Mouse (Mus musculus): ENCODE results near the gene Olfr1441. TPM values are rescaled to one million over a fixed set of nuclear protein-coding genes. Genes with fewer than 3 reads are reported as not detected.

The Olfr1441 gene
- not detected in 2 replicates for polyA plus RNA-seq (2015; fragmentation: Nextera tagmentation; extraction: Ambion mirVana)

DNA sequence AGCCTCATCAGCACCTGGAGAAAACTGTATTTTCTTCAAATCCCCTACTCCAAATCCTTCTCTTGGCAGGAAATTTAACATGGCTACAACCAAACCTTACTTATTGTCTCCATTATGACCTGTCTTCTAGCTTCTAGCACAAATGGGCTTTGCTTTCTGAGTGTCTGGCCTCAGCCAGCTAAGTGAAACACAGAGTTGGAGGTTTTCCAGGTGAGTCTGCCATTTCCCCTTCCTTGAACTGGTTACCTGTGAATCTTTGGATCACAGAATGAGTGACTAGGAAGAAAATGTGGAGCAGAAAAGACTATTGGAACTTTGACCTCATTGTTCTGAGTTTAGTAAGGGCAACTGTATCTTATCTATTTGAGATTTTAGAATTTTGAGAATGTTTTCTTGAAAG lies at the start of gene Olfr1441:
Gene Olfr1441 (plus strand): TSS at position 73 of the 400 bp plus-strand sequence.
- H3K27ac ChIP-seq, result no peak within 1 kb of the TSS
- no peaks in the 10 kb centered on the region for H3K4me1 ChIP-seq (replicated peaks)
- no peaks in the 10 kb centered on the region for H3K27me3 ChIP-seq
- H3K9me3 ChIP-seq (replicated peaks), result no peaks in the 10 kb centered on the region
- no peak within 1 kb of the TSS for H3K4me2 ChIP-seq
- DNase-seq (no peak), ATAC-seq (ENCODE audit: low read depth) (no peak)
- no peak within 1 kb of the TSS for H3K9ac ChIP-seq
- H3K36me3 ChIP-seq, result no peaks in the 10 kb centered on the region
- H3K4me3 ChIP-seq (replicated peaks), result no peak within 1 kb of the TSS

GRCm38 (mm10) chr19:12373004-12373403 lies 44.2 kb upstream of the Olfr1441 start:
- Histone ChIP-seq H3K4me1 (replicated peaks) (no peaks in the 10 kb centered on the region), H3K27ac (no peak overlapping the region), H3K9me3 (replicated peaks) (no peaks in the 10 kb centered on the region), H3K4me3 (replicated peaks) (no peak overlapping the region), H3K27me3 (no peaks in the 10 kb centered on the region), H3K9ac (no peak overlapping the region), H3K4me2 (no peak overlapping the region), H3K36me3 (no peaks in the 10 kb centered on the region)
- DNase-seq (no peak), ATAC-seq (ENCODE audit: low read depth) (no peak)
- 47% methylated on average over 3 of the region's 3 CpGs for WGBS (ENCODE audit: insufficient replicate concordance)

- no peak for ATAC-seq (ENCODE audit: low read depth)
- H3K9ac ChIP-seq, result no peak overlapping the region
- no peaks in the 10 kb centered on the region for H3K27me3 ChIP-seq
- H3K4me3 ChIP-seq (replicated peaks), result no peak overlapping the region
- no peak overlapping the region for H3K4me2 ChIP-seq
- no peaks in the 10 kb centered on the region for H3K4me1 ChIP-seq (replicated peaks)
- WGBS (ENCODE audit: insufficient replicate concordance), result 45% methylated on average over 2 of the region's 2 CpGs
- no peaks in the 10 kb centered on the region for H3K36me3 ChIP-seq
- no peak for DNase-seq
- H3K9me3 ChIP-seq (replicated peaks), result no peaks in the 10 kb centered on the region
- no peak overlapping the region for H3K27ac ChIP-seq
Observed at GRCm38 (mm10) chr19:12374465-12375025, 42.7 kb upstream of the Olfr1441 start.

GRCm38 (mm10) chr19:12386979-12387378 lies 30.3 kb upstream of the Olfr1441 start, which contains the start of gene Olfr1440:
TSS of gene Olfr1440 (plus strand) at chr19:12387279.
- DNase-seq (no peak), ATAC-seq (ENCODE audit: low read depth) (no peak)
- Histone ChIP-seq H3K9ac (no peak within 1 kb of the TSS), H3K36me3 (no peaks in the 10 kb centered on the region), H3K4me1 (replicated peaks) (no peaks in the 10 kb centered on the region), H3K4me2 (no peak within 1 kb of the TSS), H3K27ac (no peak within 1 kb of the TSS), H3K27me3 (no peaks in the 10 kb centered on the region), H3K4me3 (replicated peaks) (no peak within 1 kb of the TSS), H3K9me3 (replicated peaks) (no peaks in the 10 kb centered on the region)
- WGBS (ENCODE audit: insufficient replicate concordance), result 50% methylated on average over 2 of the region's 2 CpGs

GRCm38 (mm10) chr19:12413737-12414136 lies 3.5 kb upstream of the Olfr1441 start:
- Histone ChIP-seq H3K4me1 (replicated peaks) (no peaks in the 10 kb centered on the region), H3K9ac (no peak overlapping the region), H3K27ac (no peak overlapping the region), H3K9me3 (replicated peaks) (no peaks in the 10 kb centered on the region), H3K4me3 (replicated peaks) (no peak overlapping the region), H3K4me2 (no peak overlapping the region), H3K27me3 (no peaks in the 10 kb centered on the region), H3K36me3 (no peaks in the 10 kb centered on the region)
- DNase-seq, result no peak
- no peak for ATAC-seq (ENCODE audit: low read depth)

DNA sequence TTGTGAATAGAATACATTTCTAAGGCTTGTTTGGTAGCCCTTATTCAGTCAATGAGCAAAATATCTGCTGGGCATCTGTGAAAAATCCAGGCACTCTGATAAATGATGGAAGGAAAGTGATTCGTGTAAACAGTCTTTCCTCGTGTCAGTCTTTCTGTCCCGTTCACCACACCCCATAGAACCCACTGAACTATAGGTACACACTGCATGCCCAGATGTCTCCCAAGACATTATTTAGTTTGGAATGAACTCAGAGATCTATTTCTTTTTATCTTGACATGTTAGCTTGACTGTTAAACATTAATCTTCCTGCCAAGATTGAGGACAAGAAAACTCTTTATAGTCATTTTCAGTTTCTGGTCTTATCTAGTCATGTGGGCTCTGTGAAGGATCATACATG lies 1.1 kb downstream of the Olfr1441 start:
- Histone ChIP-seq H3K36me3 (no peaks in the 10 kb centered on the region), H3K27me3 (no peaks in the 10 kb centered on the region), H3K4me3 (replicated peaks) (no peak overlapping the region), H3K9ac (no peak overlapping the region), H3K27ac (no peak overlapping the region), H3K4me2 (no peak overlapping the region), H3K9me3 (replicated peaks) (no peaks in the 10 kb centered on the region), H3K4me1 (replicated peaks) (no peaks in the 10 kb centered on the region)
- DNase-seq (no peak), ATAC-seq (ENCODE audit: low read depth) (no peak)
- WGBS (ENCODE audit: insufficient replicate concordance), result 68% methylated on average over 3 of the region's 3 CpGs

DNA sequence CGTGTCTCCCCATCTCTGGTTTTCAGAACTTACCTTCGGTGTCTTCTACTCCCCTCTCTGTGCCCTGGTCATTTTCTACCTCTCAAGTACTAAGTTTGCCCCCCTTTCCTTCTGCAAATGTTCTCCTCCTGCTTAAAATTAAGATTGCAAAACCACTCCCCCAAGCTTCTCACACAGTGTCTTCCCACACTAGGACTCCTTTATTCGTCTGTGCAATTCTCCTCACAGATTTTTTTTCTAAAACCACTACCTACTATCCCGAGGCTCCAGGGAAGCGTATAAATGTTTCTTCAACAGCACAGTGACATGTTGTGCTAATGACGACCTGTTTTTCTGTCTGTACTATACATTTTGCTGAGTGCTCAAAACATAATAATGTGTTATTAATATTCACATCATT lies 3.3 kb downstream of the Olfr1441 start:
- ATAC-seq (ENCODE audit: low read depth), result no peak
- H3K36me3 ChIP-seq, result no peaks in the 10 kb centered on the region

DNA sequence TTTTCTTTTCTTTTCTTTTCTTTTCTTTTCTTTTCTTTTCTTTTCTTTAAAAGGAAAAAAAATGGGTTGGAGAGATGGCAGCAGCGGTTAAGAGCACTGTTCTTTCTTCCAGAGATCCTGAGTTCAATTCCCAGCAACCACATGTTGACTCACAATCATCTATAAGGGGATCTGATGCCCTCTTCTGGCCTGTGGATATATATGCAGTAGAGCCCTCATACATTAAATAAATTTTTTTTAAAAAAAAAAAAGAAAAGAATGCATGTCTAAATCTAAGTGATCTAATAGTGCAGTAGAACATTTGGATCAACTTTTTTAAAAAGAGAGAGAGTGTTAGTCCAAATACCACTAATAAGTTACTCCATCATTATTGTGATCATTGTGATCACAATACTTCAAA lies 4.4 kb downstream of the Olfr1441 start:
- Histone ChIP-seq H3K4me1 (replicated peaks) (no peaks in the 10 kb centered on the region), H3K36me3 (no peaks in the 10 kb centered on the region), H3K27ac (no peak overlapping the region), H3K27me3 (no peaks in the 10 kb centered on the region), H3K4me2 (no peak overlapping the region), H3K4me3 (replicated peaks) (no peak overlapping the region), H3K9me3 (replicated peaks) (no peaks in the 10 kb centered on the region), H3K9ac (no peak overlapping the region)
- 50% methylated on average over 1 of the region's 1 CpGs for WGBS (ENCODE audit: insufficient replicate concordance)
- ATAC-seq (ENCODE audit: low read depth), result no peak
- DNase-seq, result no peak

More for the DNA sequence above, 3.3 kb downstream of the Olfr1441 start:
- Histone ChIP-seq H3K9ac (no peak overlapping the region), H3K9me3 (replicated peaks) (no peaks in the 10 kb centered on the region), H3K4me3 (replicated peaks) (no peak overlapping the region), H3K4me1 (replicated peaks) (no peaks in the 10 kb centered on the region), H3K4me2 (no peak overlapping the region), H3K27me3 (no peaks in the 10 kb centered on the region), H3K27ac (no peak overlapping the region)
- WGBS (ENCODE audit: insufficient replicate concordance), result 58% methylated on average over 6 of the region's 6 CpGs
- no peak for DNase-seq

DNA sequence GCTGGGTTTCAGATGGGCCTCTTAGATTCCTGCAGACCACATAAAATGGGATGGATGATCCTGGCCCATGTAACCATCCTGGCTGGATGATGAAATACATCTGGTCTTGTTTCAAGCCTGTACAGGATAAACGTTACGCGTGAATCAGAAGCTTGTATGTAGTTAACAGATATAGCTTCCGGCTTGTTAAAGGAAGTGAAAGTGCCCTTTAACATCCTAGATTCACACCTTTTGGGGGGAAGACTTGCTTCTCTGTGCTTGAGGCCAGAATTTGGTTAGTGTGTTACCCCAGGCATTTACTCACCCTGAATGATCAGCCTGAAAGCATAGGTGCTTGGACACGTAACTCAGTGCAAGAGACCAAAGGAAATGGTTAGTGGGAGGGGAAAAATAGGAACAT lies 9.9 kb downstream of the Olfr1441 start:
- ATAC-seq (ENCODE audit: low read depth), result no peak

DNA sequence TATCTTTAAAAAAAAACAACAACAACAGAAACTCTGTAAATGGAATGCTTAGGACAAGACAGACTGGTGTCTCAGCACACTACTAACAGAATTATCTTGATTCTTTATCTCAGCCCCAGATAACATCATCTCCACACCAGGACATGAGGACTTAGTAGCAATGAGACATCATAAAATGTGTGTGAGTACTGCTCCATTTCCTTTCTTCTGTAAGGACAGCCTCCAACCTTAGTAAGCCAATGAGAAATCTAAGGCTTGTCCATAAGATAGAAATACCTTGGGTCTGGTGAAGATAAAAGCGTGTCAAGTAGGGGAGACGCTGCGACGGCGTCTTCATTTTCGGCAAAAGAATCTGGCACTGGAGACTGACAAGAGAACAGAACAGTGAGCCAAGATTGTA lies 10.4 kb downstream of the Olfr1441 start, which contains the start of gene Pfpl:
Gene Pfpl (plus strand): TSS at position 301 of the 400 bp plus-strand sequence.
- no peaks in the 10 kb centered on the region for H3K9me3 ChIP-seq (replicated peaks)
- H3K27me3 ChIP-seq, result no peaks in the 10 kb centered on the region
- DNase-seq, result no peak
- no peaks in the 10 kb centered on the region for H3K4me1 ChIP-seq (replicated peaks)
- ATAC-seq (ENCODE audit: low read depth), result no peak
- 81% methylated on average over 6 of the region's 6 CpGs for WGBS (ENCODE audit: insufficient replicate concordance)
- no peak within 1 kb of the TSS for H3K4me2 ChIP-seq
- no peak within 1 kb of the TSS for H3K9ac ChIP-seq
- H3K27ac ChIP-seq, result no peak within 1 kb of the TSS
- H3K36me3 ChIP-seq, result no peaks in the 10 kb centered on the region
- no peak within 1 kb of the TSS for H3K4me3 ChIP-seq (replicated peaks)

More for the DNA sequence above, 9.9 kb downstream of the Olfr1441 start:
- no peak for DNase-seq
- H3K36me3 ChIP-seq, result no peaks in the 10 kb centered on the region
- WGBS (ENCODE audit: insufficient replicate concordance), result 68% methylated on average over 5 of the region's 5 CpGs
- H3K9ac ChIP-seq, result no peak overlapping the region
- H3K27ac ChIP-seq, result no peak overlapping the region
- no peak overlapping the region for H3K4me2 ChIP-seq
- H3K9me3 ChIP-seq (replicated peaks), result no peaks in the 10 kb centered on the region
- no peaks in the 10 kb centered on the region for H3K27me3 ChIP-seq
- H3K4me3 ChIP-seq (replicated peaks), result no peak overlapping the region
- H3K4me1 ChIP-seq (replicated peaks), result no peaks in the 10 kb centered on the region

DNA sequence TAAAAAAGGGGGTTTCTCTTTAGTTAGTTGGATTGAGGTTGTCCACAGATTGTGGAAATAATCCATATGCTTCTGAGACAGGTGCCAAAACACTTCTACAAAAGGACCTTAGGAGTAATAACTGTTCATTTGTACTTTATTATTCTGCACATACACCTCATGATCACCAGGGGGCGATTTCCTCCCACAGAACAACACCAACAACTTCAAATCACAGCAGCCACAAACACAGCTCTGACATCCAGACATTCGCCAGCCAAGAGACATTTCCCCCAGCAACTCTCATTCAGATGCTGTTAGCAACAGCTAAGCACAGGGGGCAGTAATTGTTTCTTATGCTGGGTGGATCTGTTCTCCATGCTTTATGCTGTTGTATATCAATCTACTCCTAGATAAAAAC lies 15.8 kb downstream of the Olfr1441 start:
- H3K9ac ChIP-seq, result no peak overlapping the region
- H3K27ac ChIP-seq, result no peak overlapping the region
- H3K9me3 ChIP-seq (replicated peaks), result no peaks in the 10 kb centered on the region
- H3K4me3 ChIP-seq (replicated peaks), result no peak overlapping the region
- no peaks in the 10 kb centered on the region for H3K27me3 ChIP-seq
- WGBS (ENCODE audit: insufficient replicate concordance), result 3% methylated on average over 2 of the region's 2 CpGs
- DNase-seq (no peak), ATAC-seq (ENCODE audit: low read depth) (no peak)
- no peak overlapping the region for H3K4me2 ChIP-seq
- no peaks in the 10 kb centered on the region for H3K4me1 ChIP-seq (replicated peaks)
- H3K36me3 ChIP-seq, result no peaks in the 10 kb centered on the region

DNA sequence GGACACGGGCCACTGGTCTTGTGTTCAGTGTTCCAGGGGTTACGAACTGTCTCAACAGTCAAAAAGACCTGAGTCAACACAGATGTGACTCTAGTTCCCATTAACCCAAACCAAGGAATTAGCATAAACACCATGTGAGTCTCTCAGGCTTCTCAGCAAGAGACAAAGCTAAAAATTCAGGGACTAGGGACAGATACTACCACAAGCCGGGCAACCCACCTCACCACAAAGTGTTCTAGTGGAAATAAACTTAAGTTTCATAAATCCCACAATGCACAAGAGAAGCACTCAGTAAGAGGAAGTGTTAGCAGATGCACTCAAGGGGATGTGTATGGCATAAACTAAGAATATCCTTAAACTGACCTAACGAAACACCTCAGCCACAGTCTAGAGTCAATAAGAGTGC lies 17.8 kb downstream of the Olfr1441 start:
- Histone ChIP-seq H3K36me3 (no peaks in the 10 kb centered on the region), H3K27me3 (no peaks in the 10 kb centered on the region), H3K9ac (no peak overlapping the region), H3K4me2 (no peak overlapping the region), H3K9me3 (replicated peaks) (no peaks in the 10 kb centered on the region), H3K27ac (no peak overlapping the region; the same call in 1 of the 2 replicates), H3K4me1 (replicated peaks) (no peaks in the 10 kb centered on the region), H3K4me3 (replicated peaks) (no peak overlapping the region)
- peak; percentile 43 for ATAC-seq (ENCODE audit: low read depth)
- DNase-seq, result no peak
- WGBS (ENCODE audit: insufficient replicate concordance), result 35% methylated on average over 4 of the region's 4 CpGs
